Mouse (Mus musculus): Measurements from ENCODE around the gene Olfr725.

Gene Olfr725

DNA sequence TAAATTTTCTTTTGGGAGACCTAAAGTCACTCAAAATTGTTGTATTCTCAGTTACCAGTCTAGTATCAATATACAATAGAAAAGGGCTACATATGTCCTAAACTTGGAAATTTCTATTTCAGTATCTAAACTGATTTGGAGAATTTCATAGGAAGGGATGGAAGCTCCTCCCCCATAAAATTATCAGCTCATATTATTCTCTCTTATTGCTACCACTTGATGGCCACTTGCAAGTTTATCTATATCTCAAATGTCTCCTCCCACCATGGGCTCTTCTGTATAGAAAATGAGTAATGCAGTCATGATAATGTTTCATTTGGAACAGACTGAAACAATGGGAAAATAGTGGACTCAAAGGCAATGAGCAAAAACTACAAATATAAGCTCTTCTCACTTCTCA, at the start of gene Olfr725:
Gene Olfr725, minus strand, starts transcription at position 101 of the 400 bp plus-strand sequence.
- no peak for DNase-seq

- DNase-seq = no peak
These were observed 22.5 kb upstream of the Olfr725 start for GRCm38 (mm10) chr14:50062733-50063104.

DNA sequence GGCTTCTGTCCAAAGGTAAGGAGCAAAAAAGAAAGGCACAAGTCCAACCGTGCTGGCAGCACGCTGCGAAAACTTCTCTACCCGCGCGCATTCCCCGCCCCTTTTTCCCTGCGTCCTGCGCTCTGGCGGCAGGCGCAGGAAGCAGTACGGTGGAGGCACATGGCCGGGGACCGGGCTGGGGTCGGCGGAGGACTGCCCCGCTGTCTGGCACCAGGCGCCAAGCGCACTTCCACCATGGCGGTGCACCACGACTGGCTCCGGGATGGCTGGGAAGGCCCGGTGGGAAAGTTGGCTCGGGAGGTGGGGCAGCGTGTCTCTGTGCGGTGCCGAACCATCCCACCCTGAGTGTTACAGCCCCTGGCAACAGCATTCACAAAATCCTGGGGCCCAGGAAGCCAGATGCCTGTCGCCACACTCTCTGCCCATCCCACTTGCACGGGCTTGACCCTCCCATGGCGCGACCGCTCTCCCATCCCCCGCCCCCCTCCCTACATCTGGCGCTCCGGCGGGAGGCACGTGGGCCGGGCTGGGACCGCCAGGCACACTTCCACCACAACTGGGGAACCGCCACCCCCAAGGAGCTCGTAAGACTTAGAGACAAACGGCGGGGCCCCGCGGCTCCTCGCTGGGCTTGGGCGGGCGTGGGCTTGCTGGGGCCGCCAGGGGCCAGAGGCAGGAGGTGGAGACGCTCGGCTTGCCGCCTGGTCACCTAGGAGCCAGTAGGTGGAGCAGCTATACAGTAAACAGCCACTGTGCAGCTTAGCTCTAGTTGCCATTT, 22.0 kb upstream of the Olfr725 start:
- DNase-seq = peak; percentile 93

GRCm38 (mm10) chr14:50061590-50061954, 21.4 kb upstream of the Olfr725 start:
- DNase-seq = no peak

GRCm38 (mm10) chr14:50061179-50061578, 21.0 kb upstream of the Olfr725 start:
- no peak for DNase-seq

DNA sequence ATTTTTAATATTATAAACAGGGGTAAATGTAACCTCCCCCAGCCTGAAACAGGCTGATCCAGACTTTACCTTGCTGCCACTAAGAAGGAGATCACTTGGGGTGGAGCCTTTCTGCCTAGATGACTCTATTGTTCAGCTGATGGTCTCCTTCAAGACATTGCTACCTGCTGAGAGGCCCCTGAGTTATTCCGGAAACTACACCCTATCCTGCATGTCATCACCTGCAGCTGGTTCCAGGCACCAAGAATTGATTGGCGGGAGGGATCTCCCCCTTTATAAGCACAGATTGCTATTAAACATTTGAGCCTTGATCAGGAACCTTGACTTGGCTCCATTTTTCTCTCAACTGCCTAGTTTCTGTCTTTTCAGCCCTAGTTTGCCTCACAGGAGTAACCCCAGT, 8.1 kb downstream of the Olfr725 start:
- DNase-seq = peak; percentile 80

GRCm38 (mm10) chr14:50031356-50031755, 8.8 kb downstream of the Olfr725 start:
- no peak for DNase-seq

- DNase-seq = no peak
These were observed 13.8 kb downstream of the Olfr725 start for GRCm38 (mm10) chr14:50026371-50026770.
